Mouse (Mus musculus) left cerebral cortex, adult 9 months (tissue): ENCODE results near the gene Pls1.

ENCODE experiments used
- DNase-seq, 2 experiments: peaks; one replicate each; pipeline ENCODE4 v3.0.0; 2022; ENCODE audit warnings: low spot score in 2 of 2

The Pls1 gene

DNA sequence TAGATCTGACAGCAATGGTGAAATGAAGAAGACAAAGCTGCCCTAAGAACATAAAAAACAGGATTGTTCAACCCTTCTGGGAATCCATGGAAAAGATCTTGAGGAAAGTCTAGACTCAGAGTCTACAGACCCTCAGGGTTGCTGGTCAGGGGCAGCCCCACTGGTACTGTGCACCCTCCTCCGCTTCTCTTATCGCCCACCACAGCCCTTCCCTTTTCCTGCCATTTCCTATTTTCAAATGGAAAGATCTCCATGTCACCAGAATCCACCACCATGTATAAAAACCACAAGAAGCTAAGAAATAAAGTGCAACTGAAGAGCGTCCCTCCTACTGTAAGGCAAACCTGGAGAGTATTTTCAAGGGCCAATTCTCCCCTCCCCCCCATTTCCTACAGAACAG is 41.3 kb downstream of the Pls1 start:
- no peak for DNase-seq

DNA sequence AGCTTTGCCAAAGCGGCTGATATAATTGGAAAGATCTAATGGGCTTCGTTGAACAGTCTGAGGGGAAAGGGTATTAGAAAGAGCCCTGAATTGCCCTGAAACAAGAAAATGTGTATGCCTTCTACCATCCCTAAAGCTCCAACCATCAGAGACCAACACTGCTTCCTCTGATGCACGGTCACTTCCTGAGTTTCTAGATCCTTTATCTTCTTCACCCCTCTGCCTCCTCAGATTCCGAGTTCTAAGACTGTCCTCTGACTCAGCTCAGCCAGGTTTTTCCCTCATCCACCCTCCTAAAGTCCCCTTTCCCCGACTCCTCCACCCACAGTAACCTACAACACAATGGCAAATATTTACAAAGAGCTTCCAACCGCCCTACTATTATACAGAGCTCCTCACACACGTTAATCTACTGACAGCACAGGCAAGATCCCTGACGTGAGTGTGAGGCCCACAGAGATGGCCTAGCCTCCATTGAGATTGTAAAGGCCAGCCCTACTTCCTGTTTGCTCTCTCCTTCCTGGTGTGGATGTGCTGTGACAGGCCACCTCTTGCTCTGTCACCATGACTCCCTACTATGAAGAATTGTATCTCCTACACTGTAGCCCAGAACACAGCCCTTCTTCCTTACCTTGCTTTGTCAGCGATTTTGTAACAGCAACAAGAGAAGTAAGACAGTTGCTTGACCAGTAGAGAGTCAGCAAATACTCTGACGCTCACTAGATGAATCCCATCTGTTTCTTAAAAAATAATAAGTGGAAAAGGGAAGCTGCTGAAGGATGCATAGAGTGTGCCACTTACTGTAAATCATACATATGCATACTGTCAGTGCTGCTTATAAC is 43.3 kb downstream of the Pls1 start:
- no peak for DNase-seq

DNA sequence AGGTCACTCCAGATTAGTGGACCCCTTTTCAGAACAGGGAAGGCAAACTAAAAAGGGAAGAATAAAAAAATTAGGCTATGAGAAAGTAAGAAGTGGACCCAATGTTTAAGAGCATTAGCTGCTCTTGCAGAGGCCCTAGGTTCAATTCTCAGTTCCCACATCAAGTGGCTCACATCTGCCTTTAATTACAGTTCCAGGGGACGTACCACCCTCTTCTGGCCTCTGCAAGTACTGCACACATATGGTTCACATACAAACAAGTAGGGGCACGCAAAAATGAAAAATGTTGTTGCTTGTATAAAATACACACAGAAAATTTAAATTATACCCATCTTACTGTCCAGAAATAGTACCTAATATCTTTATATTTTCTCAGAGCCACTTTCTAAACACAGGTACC is 48.8 kb downstream of the Pls1 start:
- DNase-seq, result no peak

DNA sequence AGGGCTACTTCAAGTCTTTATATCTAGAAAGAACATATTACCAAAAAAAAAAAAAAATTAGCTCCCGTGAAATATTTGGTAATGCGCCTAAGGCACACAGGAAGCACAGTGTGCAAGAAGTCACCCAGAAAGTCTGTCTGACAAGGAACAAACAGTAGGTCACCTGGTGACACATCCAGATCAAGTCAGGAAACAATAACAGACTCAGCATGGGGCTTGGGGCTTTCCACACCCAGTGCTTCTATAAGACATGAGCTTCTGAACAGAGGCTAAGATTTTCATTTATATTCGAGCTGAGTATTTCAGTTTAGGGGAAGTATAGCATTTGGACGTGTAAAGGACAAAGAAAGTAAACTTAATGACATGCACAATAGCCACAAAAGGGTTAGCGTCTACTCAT is 49.3 kb downstream of the Pls1 start:
- no peak for DNase-seq

DNA sequence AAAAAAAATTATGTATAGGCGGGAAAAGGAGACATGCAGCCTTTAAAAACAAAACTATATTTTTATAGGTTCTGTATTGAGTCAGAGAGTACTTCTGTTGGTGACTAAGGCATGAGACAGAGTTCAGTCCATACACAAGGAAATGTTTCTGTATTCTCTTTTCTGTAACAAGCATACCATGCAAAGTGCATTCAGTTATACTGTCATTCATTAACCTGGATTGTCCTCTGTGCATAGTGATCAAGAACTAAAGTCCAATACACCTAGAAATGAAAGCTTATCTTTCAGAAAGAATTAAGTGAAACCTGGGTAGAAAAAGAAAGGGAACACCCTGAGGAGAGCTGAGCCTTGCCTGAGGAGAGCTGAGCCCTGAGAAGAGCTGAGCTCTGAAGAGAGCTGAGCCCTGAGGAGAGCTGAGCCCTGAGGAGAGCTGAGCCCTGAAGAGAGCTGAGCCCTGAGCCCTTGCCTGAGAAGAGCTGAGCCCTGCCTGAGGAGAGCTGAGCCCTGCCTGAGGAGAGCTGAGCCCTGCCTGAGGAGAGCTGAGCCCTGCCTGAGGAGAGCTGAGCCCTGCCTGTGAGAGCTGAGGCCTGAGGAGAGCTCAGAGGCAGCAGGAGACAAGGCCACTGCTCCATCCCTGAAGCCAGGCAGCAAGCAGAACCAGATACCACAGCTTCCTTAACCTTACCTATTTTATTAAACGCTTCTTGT is 49.9 kb downstream of the Pls1 start:
- no peak for DNase-seq

DNA sequence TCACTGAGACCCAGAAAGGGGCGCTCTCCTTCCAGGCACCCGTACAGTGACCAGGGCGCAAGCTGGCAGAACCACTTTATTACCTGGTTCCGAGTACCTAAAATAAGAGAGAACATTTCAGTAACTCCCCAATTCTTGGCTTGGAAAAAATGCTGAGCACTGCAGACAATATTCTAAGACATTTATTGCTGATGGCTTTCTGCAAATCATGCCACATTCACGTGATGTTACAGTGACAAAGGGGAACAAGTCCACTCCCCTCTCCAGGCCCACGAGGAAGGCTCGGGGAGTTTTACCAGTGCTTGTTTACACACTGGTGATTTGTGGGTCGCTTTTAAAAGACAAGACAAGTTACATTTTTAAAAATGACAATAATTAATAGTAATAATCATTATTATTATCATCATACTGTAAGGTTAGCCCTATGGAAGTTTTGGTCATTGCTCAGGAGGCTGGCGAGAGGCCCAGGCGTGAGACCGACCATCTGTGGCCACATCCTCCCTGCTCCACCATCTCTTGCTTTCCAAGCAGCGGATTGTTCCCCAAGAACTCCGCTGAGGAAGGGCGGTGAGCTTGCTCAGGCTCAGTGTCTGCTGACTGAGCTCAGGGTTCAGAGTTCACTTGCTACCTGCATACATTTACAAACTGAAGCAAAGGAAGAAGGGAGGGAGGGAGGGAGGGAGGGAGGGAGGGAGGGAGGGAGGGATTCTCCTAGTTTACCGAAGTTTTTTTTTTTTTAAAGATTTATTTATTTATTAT is 50.9 kb downstream of the Pls1 start:
- DNase-seq, result no peak

DNA sequence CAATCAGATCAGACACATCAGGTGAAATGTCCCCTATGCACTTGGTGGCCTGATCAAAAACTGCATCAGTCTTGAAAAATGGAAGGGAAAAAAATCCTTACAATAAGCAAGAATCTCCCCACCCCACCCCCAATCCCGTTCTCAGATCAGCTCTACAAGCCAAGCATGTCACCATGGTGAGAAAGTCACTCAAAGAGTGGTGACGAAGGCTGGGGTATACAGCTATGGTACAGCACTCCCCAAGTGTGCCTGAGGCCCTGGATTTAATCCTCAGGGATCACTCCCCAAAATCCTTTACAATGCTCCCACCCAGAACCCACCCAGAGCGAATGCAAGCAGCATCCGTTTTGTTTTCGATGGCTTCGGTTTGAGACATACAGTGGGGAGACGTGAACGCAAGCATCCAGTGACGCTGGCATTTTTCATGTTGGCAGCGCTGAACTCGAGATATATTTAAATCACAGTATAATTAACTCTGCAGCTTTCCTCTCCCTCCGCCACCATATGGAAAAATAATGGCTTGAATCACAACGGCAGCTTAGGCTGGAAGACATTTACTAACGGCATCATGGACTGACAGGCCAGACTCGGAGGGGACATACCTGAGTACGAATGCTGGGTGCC is 60.1 kb downstream of the Pls1 start:
- peak in 1 of 2 experiments; percentile 34 for DNase-seq

DNA sequence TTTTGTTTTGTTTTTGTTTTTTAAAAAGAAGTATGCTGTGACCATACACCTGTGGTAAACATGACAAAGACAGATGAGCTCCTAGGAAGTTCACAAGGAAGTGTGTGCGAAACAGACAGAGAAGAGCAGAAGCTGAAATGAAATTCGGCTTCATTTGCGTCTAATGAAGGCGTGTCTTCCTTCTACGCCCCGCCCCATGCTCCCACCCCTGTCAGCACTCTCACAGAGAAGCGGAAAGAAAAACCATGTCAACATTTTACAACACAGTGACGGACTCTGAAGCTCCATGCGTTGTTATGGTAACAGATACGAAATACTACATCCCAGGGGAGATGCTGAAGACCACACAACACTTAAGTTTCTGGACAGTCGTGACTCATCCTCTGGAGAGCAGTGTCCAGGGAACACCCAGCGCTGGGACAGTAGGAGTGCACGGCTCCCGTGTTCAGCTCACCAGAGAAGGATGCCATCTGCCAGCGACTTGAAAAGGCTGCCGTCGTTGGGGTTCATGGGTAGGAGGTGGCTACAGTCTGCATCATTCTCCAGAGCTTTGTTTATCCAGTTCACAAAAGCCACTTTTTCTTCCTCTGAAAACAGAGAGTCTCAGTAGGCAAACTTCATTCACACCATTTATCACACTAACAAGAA is 61.3 kb downstream of the Pls1 start:
- peak in 1 of 2 experiments; percentile 24 for DNase-seq

DNA sequence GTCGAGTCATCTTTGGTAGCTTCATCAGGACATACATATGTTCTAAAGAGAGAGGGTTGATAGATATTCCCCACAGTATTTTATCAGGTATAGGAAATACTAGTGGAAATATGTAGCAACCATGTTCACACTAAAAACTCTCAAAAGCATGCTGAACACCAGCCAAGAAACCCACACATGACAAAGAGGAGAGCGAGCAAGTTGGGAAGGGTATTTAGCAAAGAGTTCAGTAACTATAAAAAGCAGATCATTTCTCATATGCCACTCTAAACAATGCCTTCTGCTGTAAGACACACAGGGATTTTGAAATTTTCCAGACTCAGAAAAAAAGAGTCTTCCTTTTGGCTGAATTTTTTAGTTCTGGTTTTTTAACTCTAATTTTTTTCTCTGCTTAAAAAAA is 73.4 kb downstream of the Pls1 start:
- no peak for DNase-seq

DNA sequence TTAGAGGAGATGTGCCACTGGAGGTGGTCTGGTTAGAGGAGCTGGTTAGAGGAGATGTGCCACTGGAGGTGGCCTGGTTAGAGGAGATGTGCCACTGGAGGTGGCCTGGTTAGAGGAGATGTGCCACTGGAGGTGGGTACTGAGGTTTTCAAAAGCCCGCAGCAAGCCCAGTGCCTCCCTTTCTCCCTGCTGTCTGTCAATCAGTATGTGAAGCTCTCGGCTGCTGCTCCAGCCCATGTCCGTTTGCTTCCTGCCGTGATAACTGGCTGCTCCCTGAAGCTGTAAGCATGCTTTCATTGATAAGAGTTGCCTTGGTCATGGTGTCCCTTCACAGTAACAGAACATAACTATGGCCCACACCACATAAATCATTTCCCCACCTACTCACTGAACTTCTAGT is 81.9 kb downstream of the Pls1 start:
- DNase-seq, result no peak

DNA sequence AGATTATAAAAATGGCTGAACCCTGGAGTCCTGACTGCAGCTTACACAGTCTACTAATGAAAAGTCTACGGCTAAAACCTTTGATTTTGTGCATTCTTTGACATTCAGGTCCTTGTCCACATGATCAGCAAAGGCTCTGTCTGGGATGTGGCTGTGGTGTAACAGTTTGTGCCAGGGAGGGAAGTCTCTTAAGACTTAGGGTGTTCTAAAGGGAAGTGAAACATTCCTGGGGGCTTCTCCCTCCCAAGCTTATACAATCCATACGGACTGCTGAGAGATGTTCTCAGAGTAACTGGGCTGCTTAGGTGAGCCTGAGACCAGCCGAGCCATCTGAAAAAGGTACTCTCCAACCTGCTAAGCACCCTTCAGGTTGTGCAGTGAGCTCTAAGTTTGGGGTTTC is 82.9 kb downstream of the Pls1 start:
- no peak for DNase-seq

DNA sequence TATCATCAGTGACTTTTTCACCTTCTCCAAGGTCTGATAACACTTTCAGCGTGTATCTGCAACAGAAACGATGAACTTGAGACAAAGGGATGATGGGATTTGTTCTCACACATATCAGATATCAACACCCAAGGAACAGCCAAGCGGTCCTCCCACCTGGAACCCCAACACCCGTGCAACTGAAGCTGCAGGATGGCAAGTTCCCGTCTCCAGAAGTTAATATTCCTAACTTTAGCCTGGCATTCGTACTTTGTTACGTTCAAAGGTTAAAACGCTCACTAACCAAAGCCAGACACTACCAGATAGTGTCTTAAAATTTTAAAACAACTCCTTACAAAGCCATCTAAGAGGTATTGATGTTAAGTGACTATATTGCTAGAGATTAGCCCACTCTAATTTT is 83.7 kb downstream of the Pls1 start:
- DNase-seq, result no peak

DNA sequence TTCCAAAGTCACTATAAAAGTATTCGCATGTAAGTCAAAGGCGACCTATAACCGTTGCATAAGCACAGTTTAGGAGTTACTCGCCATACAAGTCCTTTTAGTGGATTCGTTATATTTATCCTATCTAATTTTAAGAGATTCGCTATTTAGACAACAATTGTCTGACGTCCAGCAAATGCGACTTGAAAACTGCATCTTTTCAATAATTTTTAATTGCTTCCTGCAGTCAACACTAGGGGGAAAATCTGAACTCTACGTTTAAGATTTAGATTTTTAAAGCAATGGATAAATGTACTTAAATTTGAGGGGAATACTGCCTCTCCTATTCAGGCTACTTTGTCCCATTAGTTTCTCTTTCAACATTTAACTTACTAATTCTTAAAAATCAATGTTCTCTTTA is 94.4 kb downstream of the Pls1 start:
- DNase-seq, result no peak

DNA sequence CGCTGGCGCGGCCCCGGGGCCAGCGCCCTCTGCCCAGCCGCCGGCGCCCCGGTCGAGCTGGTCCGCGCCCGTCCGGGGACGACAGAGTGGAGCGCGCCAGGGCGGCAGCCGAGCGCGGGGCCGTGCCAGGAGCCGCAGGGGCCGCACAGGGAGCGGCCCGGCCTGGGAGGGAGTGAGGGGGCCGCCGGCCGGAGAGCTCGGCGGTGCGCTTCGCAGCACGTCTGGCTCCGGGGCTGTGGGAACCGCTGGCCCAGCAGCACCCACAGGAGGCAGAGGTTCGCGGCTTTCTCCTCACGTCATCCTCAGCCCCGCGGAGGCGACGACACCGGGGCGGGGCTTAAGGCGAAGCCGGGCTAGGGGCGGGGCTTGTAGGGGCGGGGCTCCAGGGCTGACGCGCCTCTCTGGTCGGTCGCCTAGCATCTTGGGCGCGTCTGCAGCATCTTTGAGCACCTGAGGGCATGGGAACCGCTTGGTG is 95.0 kb downstream of the Pls1 start, which contains the start of gene Trpc1:
Trpc1 (minus strand) TSS at position 339 of the 475 bp plus-strand sequence.
- peak; percentile 50 to 77 for DNase-seq

DNA sequence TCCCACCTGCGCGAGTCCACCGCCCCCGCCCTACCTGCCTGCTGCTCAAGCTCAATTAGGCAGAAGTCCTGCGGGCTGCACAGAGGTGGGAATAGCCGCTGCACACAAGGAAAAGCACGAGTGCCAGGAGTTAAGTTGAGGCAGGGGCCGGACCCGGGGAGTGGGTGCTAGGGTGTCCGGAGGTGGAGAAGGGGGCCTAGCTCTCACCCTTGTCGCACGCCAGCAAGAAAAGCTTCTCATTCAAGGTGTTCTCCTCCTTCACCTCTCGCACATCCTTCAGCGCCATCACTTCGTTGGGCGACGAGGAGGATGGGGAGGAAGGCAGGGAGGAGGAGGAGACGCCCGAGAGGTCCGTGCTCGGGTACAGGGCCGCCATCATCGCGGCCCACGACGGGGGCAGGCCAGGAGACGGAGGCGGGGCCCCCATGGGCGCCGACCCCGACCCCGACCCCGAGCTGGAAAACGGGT is 95.6 kb downstream of the Pls1 start:
- peak in 1 of 2 experiments; percentile 11 for DNase-seq

DNA sequence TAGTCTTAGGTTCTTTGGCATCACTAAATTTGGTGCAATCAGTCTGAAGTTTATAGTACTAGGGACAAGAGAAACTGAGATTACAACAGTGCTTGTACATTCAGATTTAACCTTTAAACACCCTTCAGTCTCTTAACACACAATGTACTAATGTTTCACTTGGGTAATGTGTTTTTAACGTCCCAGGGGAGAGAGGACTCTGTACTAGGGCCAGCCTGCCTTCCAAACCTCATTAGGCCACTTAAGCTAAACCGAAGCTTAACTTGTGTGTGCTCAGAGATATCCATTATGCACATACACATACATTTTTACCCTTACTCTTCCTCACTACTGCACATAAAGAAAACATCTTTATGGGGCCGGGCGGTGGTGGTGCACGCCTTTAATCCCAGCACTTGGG is 97.8 kb downstream of the Pls1 start:
- no peak for DNase-seq

DNA sequence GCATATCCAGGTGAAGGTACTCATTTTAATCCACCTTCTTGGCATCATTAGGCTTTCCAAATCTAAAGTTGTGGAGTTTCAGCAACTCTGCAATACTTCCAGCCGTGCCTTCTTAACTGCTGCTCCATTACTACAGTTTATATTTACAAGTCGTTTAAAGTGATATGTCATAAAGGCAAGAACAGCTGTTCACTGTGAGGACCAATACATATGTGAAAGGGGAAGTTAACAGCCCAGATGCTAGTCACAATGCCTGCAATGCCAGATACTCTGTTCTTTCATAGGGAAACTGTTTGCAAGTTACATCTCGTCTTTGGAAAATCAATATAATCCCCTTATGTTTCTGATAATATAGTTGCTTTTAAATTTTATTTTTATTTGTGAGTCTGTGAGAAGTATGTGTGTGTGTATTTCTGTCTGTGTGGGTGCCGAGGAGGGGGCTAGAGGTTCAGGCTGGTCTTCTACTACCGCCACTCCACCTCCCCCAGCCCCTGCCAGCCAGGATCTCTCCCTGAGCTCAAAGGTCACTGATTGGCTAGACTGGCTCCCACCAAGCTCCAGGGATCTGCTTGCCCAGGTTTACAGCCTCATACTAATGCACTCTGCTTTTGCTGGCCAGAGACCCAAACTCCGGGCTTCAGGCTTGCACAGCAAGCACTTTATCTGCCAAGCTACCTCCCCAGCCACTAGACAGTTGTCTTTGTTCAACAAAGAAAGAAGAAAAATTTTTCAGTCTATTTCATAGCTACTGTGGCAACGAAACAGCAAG is 100.1 kb downstream of the Pls1 start:
- DNase-seq, result no peak

DNA sequence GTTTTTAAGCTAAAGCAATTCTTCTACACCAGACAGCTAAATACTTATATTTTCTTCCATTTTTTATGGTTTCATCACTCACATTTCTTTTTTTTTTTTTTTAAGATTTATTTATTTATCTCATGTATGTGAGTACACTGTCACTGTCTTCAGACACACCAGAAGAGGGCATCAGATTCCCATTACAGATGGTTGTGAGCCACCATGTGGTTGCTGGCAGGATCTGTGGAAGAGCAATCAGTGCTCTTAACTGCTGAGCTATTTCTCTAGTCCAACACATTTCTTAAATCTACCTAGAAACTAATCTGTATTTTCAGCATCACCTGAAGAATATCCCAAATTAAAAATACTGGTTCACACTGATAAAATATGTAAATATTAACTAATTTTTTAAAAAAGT is 108.9 kb downstream of the Pls1 start:
- DNase-seq, result no peak

DNA sequence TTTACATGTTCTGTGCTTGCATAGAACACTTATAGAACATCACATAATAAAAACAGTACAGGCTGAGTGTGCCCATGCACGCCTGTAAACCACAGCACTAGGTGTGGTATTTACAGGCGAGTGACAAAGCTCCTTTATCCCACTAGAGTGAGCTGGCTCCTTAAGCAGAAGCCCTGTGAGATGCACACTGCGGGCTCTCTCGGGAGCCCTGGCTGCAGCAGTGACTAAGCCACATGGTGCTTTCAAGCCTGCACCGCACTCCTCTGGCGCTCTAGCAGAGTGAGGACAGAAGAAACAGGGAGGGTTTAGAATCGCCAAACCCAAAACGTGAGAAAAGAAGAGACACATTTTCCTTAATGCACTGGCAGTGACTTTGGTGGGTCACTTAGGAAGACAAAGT is 132.5 kb downstream of the Pls1 start:
- DNase-seq, result no peak

DNA sequence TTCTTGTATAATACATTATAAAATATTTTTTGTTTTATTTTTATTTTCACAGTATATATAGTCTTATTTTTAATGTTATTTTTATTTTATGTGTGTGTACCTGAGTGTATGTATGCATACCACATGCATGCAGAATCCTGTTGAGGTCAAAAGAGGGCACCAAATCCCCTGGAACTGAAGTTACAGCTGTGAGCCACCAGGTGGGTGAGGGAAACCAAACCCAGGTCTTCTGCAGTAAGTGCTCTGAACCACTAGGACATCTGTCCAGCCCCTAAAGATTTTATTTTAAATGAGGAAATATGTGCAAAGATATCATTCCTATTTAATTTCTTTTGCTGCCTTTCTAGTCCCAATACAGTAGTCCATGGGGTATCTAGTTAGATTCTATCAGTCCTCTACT is 136.2 kb downstream of the Pls1 start:
- DNase-seq, result no peak

DNA sequence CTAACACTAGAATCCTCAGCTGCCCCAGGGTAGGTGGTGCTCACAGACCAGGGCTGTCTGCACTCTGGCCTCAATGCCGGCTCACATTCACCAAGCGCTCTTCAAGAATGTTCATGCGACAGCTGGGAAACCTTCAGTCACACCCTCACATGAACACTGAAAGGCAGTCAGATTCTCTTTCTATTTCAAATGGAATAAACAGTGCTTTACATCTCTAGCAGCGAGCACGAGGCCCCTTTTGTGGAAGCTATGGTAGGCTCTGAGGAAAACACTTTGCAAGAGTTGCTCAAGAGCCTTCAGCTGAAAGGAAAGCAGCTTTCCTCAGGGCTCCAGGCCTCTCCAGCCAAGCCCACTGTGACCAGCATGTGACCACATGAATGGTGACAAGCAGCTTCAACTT is 139.7 kb downstream of the Pls1 start:
- DNase-seq, result no peak
